Mouse (Mus musculus): ENCODE results near the gene Lum.

GRCm38 (mm10) chr10:97547740-97548139, 17.2 kb upstream of the Lum start:
- TF ChIP-seq SRF (IDR thresholded peaks at IDR 0.05; ENCODE audit: control insufficient read depth, insufficient read length, low read depth): no peak
- TF ChIP-seq POLR2A (IDR thresholded peaks at IDR 0.05; ENCODE audit: insufficient read length, low read depth): no peak
- no peak for TF ChIP-seq MAX (IDR thresholded peaks at IDR 0.05; ENCODE audit: low read depth)
